Mouse (Mus musculus) frontal cortex, adult (tissue): ENCODE measurements at regions not wholly inside any gene's neighbourhood (a gene's known extent, or its start where the extent isn't known, plus 50 kb on each side); places are given as distances from the start of the nearest gene placed in this dataset.

ENCODE experiments used
- ATAC-seq: cut with Nextera tagmentation; 2 replicates; pipeline ENCODE4 v1.9.2; 2017; ENCODE audit warnings: mild to moderate bottlenecking, moderate library complexity, mixed read lengths; ENCODE audit not compliant: low TSS enrichment

- peak; percentile 82 for ATAC-seq
These were observed 387.6 kb downstream of the D3Ertd751e start for GRCm38 (mm10) chr3:42129821-42130560.

- ATAC-seq = no peak
These were observed 389.9 kb downstream of the D3Ertd751e start for GRCm38 (mm10) chr3:42132322-42132721.

GRCm38 (mm10) chr3:42153372-42153771 lies 411.0 kb downstream of the D3Ertd751e start:
- no peak for ATAC-seq

GRCm38 (mm10) chr3:42154909-42155308 lies 412.5 kb downstream of the D3Ertd751e start:
- no peak for ATAC-seq

GRCm38 (mm10) chr3:42163666-42164065 lies 421.3 kb downstream of the D3Ertd751e start:
- ATAC-seq = peak; percentile 97

- no peak for ATAC-seq
These were observed 456.8 kb downstream of the D3Ertd751e start for GRCm38 (mm10) chr3:42199206-42199605.

GRCm38 (mm10) chr3:42201373-42201772 lies 459.0 kb downstream of the D3Ertd751e start:
- ATAC-seq = peak; percentile 14; the same call in 1 of the 2 replicates

- ATAC-seq = no peak
These were observed 463.2 kb downstream of the D3Ertd751e start for GRCm38 (mm10) chr3:42205640-42206039.

GRCm38 (mm10) chr3:42211420-42211819 lies 469.0 kb downstream of the D3Ertd751e start:
- ATAC-seq = peak; percentile 93

- ATAC-seq = no peak
These were observed 470.0 kb downstream of the D3Ertd751e start for GRCm38 (mm10) chr3:42212456-42212855.

GRCm38 (mm10) chr3:42213163-42213562 lies 470.8 kb downstream of the D3Ertd751e start:
- no peak for ATAC-seq

GRCm38 (mm10) chr3:42214624-42215276 lies 472.3 kb downstream of the D3Ertd751e start:
- no peak for ATAC-seq

- ATAC-seq = peak; percentile 89
These were observed 476.3 kb downstream of the D3Ertd751e start for GRCm38 (mm10) chr3:42218719-42219118.

GRCm38 (mm10) chr3:42227679-42228398 lies 485.4 kb downstream of the D3Ertd751e start:
- peak; percentile 91 for ATAC-seq

- ATAC-seq = no peak
These were observed 486.0 kb downstream of the D3Ertd751e start for GRCm38 (mm10) chr3:42228399-42228755.

- ATAC-seq = no peak
These were observed 489.9 kb downstream of the D3Ertd751e start for GRCm38 (mm10) chr3:42232268-42232667.

- peak; percentile 44; the same call in 1 of the 2 replicates for ATAC-seq
These were observed 491.3 kb downstream of the D3Ertd751e start for GRCm38 (mm10) chr3:42233756-42234155.

- ATAC-seq = peak; percentile 93
These were observed 493.1 kb downstream of the D3Ertd751e start for GRCm38 (mm10) chr3:42235515-42235914.
